ENCODE assay signal across 2 mouse cellular contexts in the genomic region with DNA sequence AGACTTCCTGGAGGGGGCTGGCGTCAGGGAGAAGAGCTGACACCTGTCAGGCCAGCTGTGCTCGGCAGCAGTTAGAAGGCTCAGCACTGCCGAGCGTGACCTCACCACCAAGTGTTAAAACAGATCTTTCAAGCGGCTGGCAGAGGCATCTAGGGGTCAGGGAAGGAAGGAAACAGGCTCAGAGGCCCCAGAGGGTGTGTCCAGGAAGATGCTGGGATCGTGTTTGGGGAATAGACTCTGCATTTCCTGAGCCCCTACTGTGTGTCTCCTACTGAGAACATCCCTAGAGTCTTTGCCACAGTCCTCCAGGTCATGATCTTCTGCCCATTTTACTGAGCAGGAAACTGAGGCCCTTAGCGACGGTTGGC.
A peak's percentile ranks its signal among the peaks of the same experiment; 100 is the strongest.
TF ChIP-seq lines count a peak whose summit lies in the region.

No protein-coding gene starts in this region.

TF ChIP-seq in CH12.LX, 34 proteins besides CTCF, POLR2A, EP300 and RAD21:
- TF ChIP-seq HCFC1 (IDR thresholded peaks at IDR 0.05; ENCODE audit: low read depth, low read length): no peak
- TF ChIP-seq MAZ (IDR thresholded peaks at IDR 0.05; ENCODE audit: low read depth, low read length): no peak; the same call in 1 of the 2 replicates
- TF ChIP-seq MAX (IDR thresholded peaks at IDR 0.05; ENCODE audit: low read length): peak; percentile 76; the same call in 1 of the 2 replicates
- no peak for TF ChIP-seq UBTF (IDR thresholded peaks at IDR 0.05; ENCODE audit: low read depth, low read length)
- TF ChIP-seq ZNF384 (IDR thresholded peaks at IDR 0.05; ENCODE audit: low read depth, low read length): no peak
- TF ChIP-seq E2F4 (IDR thresholded peaks at IDR 0.05; ENCODE audit: insufficient replicate concordance, low read depth, low read length): no peak
- no peak for TF ChIP-seq PAX5 (IDR thresholded peaks at IDR 0.05; ENCODE audit: low read length)
- TF ChIP-seq SIN3A (IDR thresholded peaks at IDR 0.05; ENCODE audit: low read length): no peak; the same call in 1 of the 2 replicates
- TF ChIP-seq NELFE (IDR thresholded peaks at IDR 0.05; ENCODE audit: low read depth, low read length): 0 out of 2 replicates have a peak, but pooled peaks have one; percentile 15
- no peak for TF ChIP-seq JUND (conservative IDR thresholded peaks at IDR 0.05; ENCODE audit: low read depth, low read length)
- no peak for TF ChIP-seq IRF4 (IDR thresholded peaks at IDR 0.05; ENCODE audit: low read depth, low read length)
- TF ChIP-seq ZC3H11A (IDR thresholded peaks at IDR 0.05; ENCODE audit: low read depth, low read length): no peak
- TF ChIP-seq BHLHE40 (IDR thresholded peaks at IDR 0.05; ENCODE audit: low read depth, low read length): peak; percentile 51
- 0 out of 2 replicates have a peak, but pooled peaks have one; percentile 10 for TF ChIP-seq MAFK (IDR thresholded peaks at IDR 0.05; ENCODE audit: insufficient replicate concordance, low read length)
- 0 out of 2 replicates have a peak, but pooled peaks have one; percentile 23 for TF ChIP-seq KAT2A (IDR thresholded peaks at IDR 0.05; ENCODE audit: insufficient replicate concordance, low read length)
- TF ChIP-seq MYC (IDR thresholded peaks at IDR 0.05; ENCODE audit: low read depth, low read length): peak; percentile 74; the same call in 1 of the 2 replicates
- TF ChIP-seq JUN (IDR thresholded peaks at IDR 0.05; ENCODE audit: insufficient read depth, low read depth, low read length): no peak
- peak; percentile 76 for TF ChIP-seq ETS1 (conservative IDR thresholded peaks at IDR 0.05; ENCODE audit: low read depth, low read length)
- TF ChIP-seq POLR2AphosphoS2 (IDR thresholded peaks at IDR 0.05; ENCODE audit: low read depth, low read length): no peak
- peak; percentile 97 for TF ChIP-seq TCF12 (IDR thresholded peaks at IDR 0.05; ENCODE audit: low read depth, low read length)
- no peak for TF ChIP-seq USF2 (conservative IDR thresholded peaks at IDR 0.05; ENCODE audit: low read depth, low read length)
- no peak for TF ChIP-seq TBP (conservative IDR thresholded peaks at IDR 0.05; ENCODE audit: low read depth, low read length)
- no peak for TF ChIP-seq CHD1 (IDR thresholded peaks at IDR 0.05; ENCODE audit: low read depth, low read length)
- TF ChIP-seq MXI1 (IDR thresholded peaks at IDR 0.05; ENCODE audit: low read depth, low read length): 0 out of 2 replicates have a peak, but pooled peaks have one; percentile 16
- TF ChIP-seq ZKSCAN1 (IDR thresholded peaks at IDR 0.05; ENCODE audit: borderline replicate concordance, low read depth, low read length): peak; percentile 84
- TF ChIP-seq ZMIZ1 (IDR thresholded peaks at IDR 0.05; ENCODE audit: low read depth, low read length): 0 out of 2 replicates have a peak, but pooled peaks have one; percentile 22
- TF ChIP-seq USF1 (IDR thresholded peaks at IDR 0.05; ENCODE audit: low read depth, low read length): no peak
- peak; percentile 49; the same call in 1 of the 2 replicates for TF ChIP-seq MEF2A (IDR thresholded peaks at IDR 0.05; ENCODE audit: borderline replicate concordance, low read depth, low read length)
- no peak for TF ChIP-seq CHD2 (IDR thresholded peaks at IDR 0.05; ENCODE audit: low read length)
- TF ChIP-seq NRF1 (IDR thresholded peaks at IDR 0.05; ENCODE audit: low read depth, low read length): 0 out of 2 replicates have a peak, but pooled peaks have one; percentile 1
- TF ChIP-seq RCOR1 (conservative IDR thresholded peaks at IDR 0.05; ENCODE audit: low read depth, low read length): 0 out of 2 replicates have a peak, but pooled peaks have one; percentile 9
- peak; percentile 47 for TF ChIP-seq ELF1 (IDR thresholded peaks at IDR 0.05; ENCODE audit: low read depth, low read length)
- TF ChIP-seq GABPA (IDR thresholded peaks at IDR 0.05; ENCODE audit: insufficient replicate concordance, low read depth, low read length): no peak
- TF ChIP-seq SMC3 (IDR thresholded peaks at IDR 0.05; ENCODE audit: low read depth, low read length): no peak
TF ChIP-seq in CH12.LX: peak in this region for 15.

TF ChIP-seq in MEL, 35 proteins besides CTCF, POLR2A, EP300 and RAD21:
- peak; percentile 37; the same call in 1 of the 2 replicates for TF ChIP-seq TCF12 (IDR thresholded peaks at IDR 0.05; ENCODE audit: low read depth, low read length)
- no peak for TF ChIP-seq POLR2AphosphoS2 (IDR thresholded peaks at IDR 0.05; ENCODE audit: low read length)
- peak; percentile 89 for TF ChIP-seq ZKSCAN1 (IDR thresholded peaks at IDR 0.05; ENCODE audit: low read depth, low read length)
TF ChIP-seq in MEL: peak in this region for 2.
